Mouse (Mus musculus): Measurements from ENCODE around the gene Pappa.

Gene Pappa

DNA sequence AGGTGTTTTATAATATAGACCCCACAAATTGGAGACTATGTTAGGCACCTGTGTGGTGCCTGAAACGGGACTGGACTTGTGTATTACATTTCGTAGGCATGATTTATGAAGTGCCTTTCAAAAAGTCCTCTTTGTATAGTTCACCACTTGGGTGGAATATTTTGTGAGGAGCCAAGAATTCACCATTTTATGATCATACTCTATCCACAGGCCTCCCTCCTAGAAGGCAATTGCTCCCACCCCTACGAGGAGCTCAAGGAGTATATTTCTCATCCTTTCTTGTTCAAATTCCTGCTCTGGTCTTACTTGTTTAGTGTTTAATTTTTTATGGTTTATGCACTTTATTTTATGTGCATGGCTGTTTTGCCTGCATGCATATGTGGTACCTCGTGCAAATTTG, 259.1 kb downstream of the Pappa start:
- Histone ChIP-seq H3K9me3 (ENCODE audit: low read length) (no peaks in the 10 kb centered on the region), H3K36me3 (ENCODE audit: insufficient read depth, low read length) (no peaks in the 10 kb centered on the region), H3K27me3 (ENCODE audit: insufficient read depth, low read length) (no peaks in the 10 kb centered on the region), H3K4me1 (replicated peaks; ENCODE audit: low read depth, low read length) (no peaks in the 10 kb centered on the region), H3K4me3 (replicated peaks; ENCODE audit: low read length) (no peak overlapping the region)
- TF ChIP-seq POU5F1 (IDR thresholded peaks at IDR 0.05; ENCODE audit: borderline replicate concordance, low read length): no peak
- TF ChIP-seq NANOG (IDR thresholded peaks at IDR 0.05; ENCODE audit: borderline replicate concordance, low read length): no peak
- TF ChIP-seq CTCF (conservative IDR thresholded peaks at IDR 0.05; ENCODE audit: low read length): no peak

DNA sequence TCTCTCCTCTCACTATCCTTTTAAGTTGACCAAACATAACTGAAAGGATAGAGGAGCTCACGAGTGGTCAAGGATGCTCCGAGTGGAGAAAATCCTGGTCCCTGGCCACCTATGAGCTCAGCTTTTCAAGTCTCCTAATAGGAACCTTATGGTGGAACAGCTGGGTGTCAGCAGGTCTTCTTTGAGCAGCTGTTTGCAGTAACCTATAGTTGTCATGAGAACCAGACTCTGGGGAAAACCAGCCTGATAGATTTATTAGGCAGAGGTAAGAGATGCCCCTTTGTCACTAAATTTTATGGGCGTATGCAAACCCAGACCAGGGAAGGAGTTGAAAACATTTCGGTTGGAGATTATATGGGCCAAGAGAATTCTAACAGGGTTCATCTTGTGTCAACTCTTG, 267.0 kb downstream of the Pappa start:
- no peak for TF ChIP-seq POU5F1 (IDR thresholded peaks at IDR 0.05; ENCODE audit: borderline replicate concordance, low read length)
- no peak for TF ChIP-seq CTCF (conservative IDR thresholded peaks at IDR 0.05; ENCODE audit: low read length)
- TF ChIP-seq NANOG (IDR thresholded peaks at IDR 0.05; ENCODE audit: borderline replicate concordance, low read length): no peak
- H3K9me3 ChIP-seq (ENCODE audit: low read length): no peaks in the 10 kb centered on the region
- no peak overlapping the region for H3K4me3 ChIP-seq (replicated peaks; ENCODE audit: low read length)
- no peaks in the 10 kb centered on the region for H3K27me3 ChIP-seq (ENCODE audit: insufficient read depth, low read length)
- H3K4me1 ChIP-seq (replicated peaks; ENCODE audit: low read depth, low read length): no peaks in the 10 kb centered on the region
- H3K36me3 ChIP-seq (ENCODE audit: insufficient read depth, low read length): no peaks in the 10 kb centered on the region

DNA sequence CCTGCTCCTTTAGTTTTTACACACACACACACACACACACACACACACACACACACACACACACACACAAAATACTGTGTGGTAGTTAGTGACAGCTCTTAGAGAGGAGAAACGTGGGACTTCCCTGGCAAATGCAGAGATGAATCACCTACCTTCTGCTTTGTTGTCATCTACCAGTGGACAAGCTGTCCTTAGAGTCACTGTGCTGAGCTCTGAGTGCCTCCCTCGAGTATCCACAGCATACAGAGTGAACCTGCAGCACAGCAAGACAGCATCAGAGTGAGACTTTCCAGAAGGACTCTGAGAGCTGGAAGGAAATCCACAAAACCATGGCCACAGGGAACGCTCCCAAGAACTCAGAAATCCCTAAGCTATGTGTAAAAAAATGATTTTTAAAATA, 272.8 kb downstream of the Pappa start:
- Histone ChIP-seq H3K4me3 (replicated peaks; ENCODE audit: low read length) (no peak overlapping the region), H3K27me3 (ENCODE audit: insufficient read depth, low read length) (0 out of 2 replicates have a peak, but pooled peaks cover 2% of the 10 kb centered on the region), H3K36me3 (ENCODE audit: insufficient read depth, low read length) (no peaks in the 10 kb centered on the region), H3K4me1 (replicated peaks; ENCODE audit: low read depth, low read length) (no peaks in the 10 kb centered on the region), H3K9me3 (ENCODE audit: low read length) (no peaks in the 10 kb centered on the region)
- TF ChIP-seq NANOG (IDR thresholded peaks at IDR 0.05; ENCODE audit: borderline replicate concordance, low read length): no peak
- TF ChIP-seq CTCF (conservative IDR thresholded peaks at IDR 0.05; ENCODE audit: low read length): no peak
- TF ChIP-seq POU5F1 (IDR thresholded peaks at IDR 0.05; ENCODE audit: borderline replicate concordance, low read length): no peak

DNA sequence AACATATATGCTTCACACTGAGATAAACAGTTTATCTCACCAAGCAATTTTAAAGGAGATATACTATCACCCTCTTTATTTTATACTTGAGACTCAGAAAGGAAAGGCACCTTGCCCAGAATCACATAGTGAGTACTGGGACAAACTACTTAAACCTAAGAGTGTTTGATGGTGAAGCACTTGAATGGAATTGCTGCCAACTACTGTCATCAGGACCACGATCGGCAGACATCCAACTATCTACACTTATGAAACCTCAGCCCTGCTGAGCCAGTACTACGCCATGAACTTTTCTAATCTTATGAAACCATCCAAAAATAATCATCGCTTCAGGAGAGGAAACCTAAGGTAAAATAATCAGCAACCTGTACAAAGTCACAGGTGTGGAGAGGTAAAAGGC, 275.5 kb downstream of the Pappa start:
- no peak for TF ChIP-seq POU5F1 (IDR thresholded peaks at IDR 0.05; ENCODE audit: borderline replicate concordance, low read length)
- TF ChIP-seq NANOG (IDR thresholded peaks at IDR 0.05; ENCODE audit: borderline replicate concordance, low read length): no peak
- no peak for TF ChIP-seq CTCF (conservative IDR thresholded peaks at IDR 0.05; ENCODE audit: low read length)
- no peaks in the 10 kb centered on the region for H3K4me1 ChIP-seq (replicated peaks; ENCODE audit: low read depth, low read length)
- H3K36me3 ChIP-seq (ENCODE audit: insufficient read depth, low read length): no peaks in the 10 kb centered on the region

DNA sequence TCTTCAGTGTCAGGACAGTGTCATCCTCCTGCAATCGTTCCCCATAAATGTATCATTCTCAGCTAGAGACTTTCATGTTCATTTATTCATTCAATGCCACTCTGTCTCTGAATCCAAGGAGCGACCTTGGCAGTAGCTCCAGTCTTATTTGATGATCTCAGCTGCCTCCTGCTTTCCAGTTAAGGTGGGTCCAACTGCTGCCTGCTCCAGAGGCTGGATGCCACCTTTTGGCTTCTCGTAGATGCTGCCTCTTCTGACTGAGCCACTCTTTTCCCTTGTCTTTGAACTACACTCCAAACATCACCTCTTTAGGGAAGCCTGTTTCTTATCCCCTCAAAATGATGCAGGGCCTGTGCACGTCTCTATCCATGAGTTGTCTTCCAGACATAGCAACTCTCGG, 278.3 kb downstream of the Pappa start:
- Histone ChIP-seq H3K4me3 (replicated peaks; ENCODE audit: low read length) (no peak overlapping the region), H3K36me3 (ENCODE audit: insufficient read depth, low read length) (no peaks in the 10 kb centered on the region), H3K27me3 (ENCODE audit: insufficient read depth, low read length) (0 out of 2 replicates have a peak, but pooled peaks cover 2% of the 10 kb centered on the region), H3K4me1 (replicated peaks; ENCODE audit: low read depth, low read length) (no peaks in the 10 kb centered on the region), H3K9me3 (ENCODE audit: low read length) (no peaks in the 10 kb centered on the region)
- TF ChIP-seq CTCF (conservative IDR thresholded peaks at IDR 0.05; ENCODE audit: low read length) (no peak), NANOG (IDR thresholded peaks at IDR 0.05; ENCODE audit: borderline replicate concordance, low read length) (no peak), POU5F1 (IDR thresholded peaks at IDR 0.05; ENCODE audit: borderline replicate concordance, low read length) (no peak)

More for the DNA sequence above, 275.5 kb downstream of the Pappa start:
- Histone ChIP-seq H3K4me3 (replicated peaks; ENCODE audit: low read length) (no peak overlapping the region), H3K27me3 (ENCODE audit: insufficient read depth, low read length) (0 out of 2 replicates have a peak, but pooled peaks cover 2% of the 10 kb centered on the region), H3K9me3 (ENCODE audit: low read length) (no peaks in the 10 kb centered on the region)

DNA sequence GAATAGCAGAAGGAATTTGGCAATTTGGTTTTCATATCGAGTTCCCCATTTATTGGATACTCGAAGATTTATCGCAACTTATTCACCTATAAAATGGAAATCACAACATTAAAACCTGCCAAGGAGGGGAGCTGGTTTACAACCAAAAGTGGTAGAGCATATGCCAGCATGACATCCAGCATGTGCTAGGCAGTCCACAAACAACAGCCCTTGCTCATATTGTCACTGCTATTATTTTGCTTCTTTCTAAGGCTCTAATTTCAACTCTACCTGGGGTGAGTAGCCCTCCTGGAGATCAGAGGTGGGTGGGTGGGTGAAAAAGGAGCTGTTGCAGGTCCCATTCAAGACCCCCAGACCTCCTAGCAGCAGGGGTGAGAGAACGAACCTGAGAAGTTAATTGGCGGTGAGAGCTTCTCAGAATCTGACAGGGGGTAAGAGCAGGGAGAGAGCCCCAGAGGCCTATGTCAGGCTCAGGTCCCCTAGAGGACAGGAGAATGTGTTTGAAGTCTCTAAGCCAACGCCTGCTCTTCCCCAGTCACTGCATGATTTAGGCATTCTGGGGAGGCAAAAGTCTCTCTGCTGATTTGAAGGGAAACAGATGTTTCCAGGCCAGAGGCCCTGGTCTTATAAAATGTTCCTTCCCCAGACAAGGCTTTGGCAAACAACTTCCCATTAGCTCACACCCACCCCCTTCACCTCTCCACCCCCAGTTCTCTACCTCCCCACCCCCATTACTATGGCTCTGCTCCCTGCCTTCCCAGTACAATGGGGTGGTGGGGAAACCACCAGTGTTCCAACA, 279.1 kb downstream of the Pappa start:
- H3K9me3 ChIP-seq (ENCODE audit: low read length): no peaks in the 10 kb centered on the region
- 0 out of 2 replicates have a peak, but pooled peaks cover 2% of the 10 kb centered on the region for H3K27me3 ChIP-seq (ENCODE audit: insufficient read depth, low read length)
- no peaks in the 10 kb centered on the region for H3K36me3 ChIP-seq (ENCODE audit: insufficient read depth, low read length)
- H3K4me1 ChIP-seq (replicated peaks; ENCODE audit: low read depth, low read length): no peaks in the 10 kb centered on the region
- no peak overlapping the region for H3K4me3 ChIP-seq (replicated peaks; ENCODE audit: low read length)
- TF ChIP-seq CTCF (conservative IDR thresholded peaks at IDR 0.05; ENCODE audit: low read length): no peak
- TF ChIP-seq POU5F1 (IDR thresholded peaks at IDR 0.05; ENCODE audit: borderline replicate concordance, low read length): no peak
- TF ChIP-seq NANOG (IDR thresholded peaks at IDR 0.05; ENCODE audit: borderline replicate concordance, low read length): no peak

Data from E14TG2a.4 (cell line).